Mouse (Mus musculus) right cerebral cortex, postnatal 10 days (tissue): Measurements from ENCODE around the gene Maml3.

Experiments used
- DNase-seq, 2 experiments: peaks; one replicate each; pipeline ENCODE4 v3.0.0; 2021; ENCODE audit warnings: low spot score in 2 of 2

Gene Maml3

GRCm38 (mm10) chr3:51708375-51708745 lies 396.5 kb downstream of the Maml3 start:
- no peak for DNase-seq

- DNase-seq: no peak
Observed at GRCm38 (mm10) chr3:51705220-51705619, 399.7 kb downstream of the Maml3 start.

- no peak for DNase-seq
Observed at GRCm38 (mm10) chr3:51703478-51703877, 401.4 kb downstream of the Maml3 start.

- no peak for DNase-seq
Observed at GRCm38 (mm10) chr3:51702701-51703286, 402.1 kb downstream of the Maml3 start.

- peak; percentile 50 to 53 for DNase-seq
Observed at GRCm38 (mm10) chr3:51701950-51702349, 402.9 kb downstream of the Maml3 start.

GRCm38 (mm10) chr3:51701281-51701751 lies 403.6 kb downstream of the Maml3 start:
- peak; percentile 85 to 89 for DNase-seq

- DNase-seq: peak; percentile 43 to 54
Observed at GRCm38 (mm10) chr3:51700731-51701280, 404.1 kb downstream of the Maml3 start.

- no peak for DNase-seq
Observed at GRCm38 (mm10) chr3:51700123-51700522, 404.8 kb downstream of the Maml3 start.

- DNase-seq: no peak
Observed at GRCm38 (mm10) chr3:51697931-51698330, 406.9 kb downstream of the Maml3 start.

- DNase-seq: no peak
Observed at GRCm38 (mm10) chr3:51695713-51696112, 409.2 kb downstream of the Maml3 start.

GRCm38 (mm10) chr3:51694576-51694975 lies 410.3 kb downstream of the Maml3 start:
- no peak for DNase-seq

- DNase-seq: no peak
Observed at GRCm38 (mm10) chr3:51693196-51693595, 411.7 kb downstream of the Maml3 start.

GRCm38 (mm10) chr3:51688725-51689124 lies 416.2 kb downstream of the Maml3 start:
- DNase-seq: no peak

GRCm38 (mm10) chr3:51686791-51687190 lies 418.1 kb downstream of the Maml3 start:
- DNase-seq: no peak

- DNase-seq: no peak
Observed at GRCm38 (mm10) chr3:51686316-51686715, 418.6 kb downstream of the Maml3 start.

- no peak for DNase-seq
Observed at GRCm38 (mm10) chr3:51685539-51685938, 419.3 kb downstream of the Maml3 start.

GRCm38 (mm10) chr3:51674963-51675362 lies 429.9 kb downstream of the Maml3 start:
- DNase-seq: no peak

- peak in 1 of 2 experiments; percentile 58 for DNase-seq
Observed at GRCm38 (mm10) chr3:51673408-51674086, 431.3 kb downstream of the Maml3 start.

- DNase-seq: no peak
Observed at GRCm38 (mm10) chr3:51672631-51673030, 432.2 kb downstream of the Maml3 start.

GRCm38 (mm10) chr3:51671071-51671469 lies 433.8 kb downstream of the Maml3 start:
- no peak for DNase-seq

- no peak for DNase-seq
Observed at GRCm38 (mm10) chr3:51670414-51671070, 434.3 kb downstream of the Maml3 start.

- no peak for DNase-seq
Observed at GRCm38 (mm10) chr3:51668607-51669006, 436.3 kb downstream of the Maml3 start.

- DNase-seq: peak in 1 of 2 experiments; percentile 32
Observed at GRCm38 (mm10) chr3:51662557-51662956, 442.3 kb downstream of the Maml3 start.
